Mouse (Mus musculus): ENCODE data around the gene Itgb7. TPM values are rescaled to one million over a fixed set of nuclear protein-coding genes. Genes with fewer than 3 reads are reported as not detected.

Gene Itgb7
- polyA plus RNA-seq, 1 experiment from 2014 or later: 2.6 TPM

GRCm38 (mm10) chr15:102244306-102245191 lies 12.8 kb upstream of the Itgb7 start:
- 8% methylated on average over 19 of the region's 19 CpGs for WGBS

GRCm38 (mm10) chr15:102243229-102244190 lies 11.8 kb upstream of the Itgb7 start:
- Histone ChIP-seq H3K36me3 (ENCODE audit: insufficient read depth) (peaks cover 40% of the 10 kb centered on the region), H3K9me3 (ENCODE audit: low read depth, low read length) (no peaks in the 10 kb centered on the region), H3K4me2 (peak overlapping the region; percentile 81), H3K4me3 (ENCODE audit: low read depth, low read length) (peak overlapping the region; percentile 51), H3K27ac (ENCODE audit: low read depth) (peak overlapping the region; percentile 81), H3K9ac (peak overlapping the region; percentile 62), H3K4me1 (ENCODE audit: insufficient read depth) (peaks cover 25% of the 10 kb centered on the region), H3K27me3 (ENCODE audit: insufficient read depth, low read length) (no peaks in the 10 kb centered on the region)
- TF ChIP-seq CTCF (IDR thresholded peaks at IDR 0.05; ENCODE audit: low read depth): no peak
- DNase-seq (peak; percentile 65), ATAC-seq (ENCODE audit: insufficient read depth) (no peak)
- WGBS: 15% methylated on average over 22 of the region's 22 CpGs

More at GRCm38 (mm10) chr15:102244306-102245191, 12.8 kb upstream of the Itgb7 start:
- Histone ChIP-seq H3K9me3 (ENCODE audit: low read depth, low read length) (no peaks in the 10 kb centered on the region), H3K27ac (ENCODE audit: low read depth) (peak overlapping the region; percentile 99), H3K36me3 (ENCODE audit: insufficient read depth) (peaks cover 30% of the 10 kb centered on the region; the same call in 1 of the 2 replicates), H3K4me3 (ENCODE audit: low read depth, low read length) (peak overlapping the region; percentile 51), H3K27me3 (ENCODE audit: insufficient read depth, low read length) (no peaks in the 10 kb centered on the region), H3K4me1 (ENCODE audit: insufficient read depth) (peaks cover 32% of the 10 kb centered on the region), H3K9ac (peak overlapping the region; percentile 62), H3K4me2 (peak overlapping the region; percentile 81)
- TF ChIP-seq CTCF (IDR thresholded peaks at IDR 0.05; ENCODE audit: low read depth): no peak
- peak; percentile 41 for DNase-seq
- ATAC-seq (ENCODE audit: insufficient read depth): no peak

GRCm38 (mm10) chr15:102242404-102243228 lies 10.9 kb upstream of the Itgb7 start:
- peaks cover 47% of the 10 kb centered on the region for H3K36me3 ChIP-seq (ENCODE audit: insufficient read depth)
- H3K9ac ChIP-seq: peak overlapping the region; percentile 62
- peak overlapping the region; percentile 51 for H3K4me3 ChIP-seq (ENCODE audit: low read depth, low read length)
- DNase-seq (no peak), ATAC-seq (ENCODE audit: insufficient read depth) (no peak)
- TF ChIP-seq CTCF (IDR thresholded peaks at IDR 0.05; ENCODE audit: low read depth): no peak
- H3K9me3 ChIP-seq (ENCODE audit: low read depth, low read length): no peaks in the 10 kb centered on the region
- H3K4me1 ChIP-seq (ENCODE audit: insufficient read depth): peaks cover 23% of the 10 kb centered on the region
- no peaks in the 10 kb centered on the region for H3K27me3 ChIP-seq (ENCODE audit: insufficient read depth, low read length)
- WGBS: 50% methylated on average over 12 of the region's 12 CpGs
- peak overlapping the region; percentile 81; the same call in 1 of the 2 replicates for H3K27ac ChIP-seq (ENCODE audit: low read depth)
- H3K4me2 ChIP-seq: peak overlapping the region; percentile 81

GRCm38 (mm10) chr15:102240607-102241006 lies 8.9 kb upstream of the Itgb7 start:
- Histone ChIP-seq H3K27ac (ENCODE audit: low read depth) (peak overlapping the region; percentile 3; the same call in 1 of the 2 replicates), H3K4me1 (ENCODE audit: insufficient read depth) (peaks cover 23% of the 10 kb centered on the region), H3K27me3 (ENCODE audit: insufficient read depth, low read length) (no peaks in the 10 kb centered on the region), H3K9me3 (ENCODE audit: low read depth, low read length) (no peaks in the 10 kb centered on the region), H3K4me2 (no peak overlapping the region), H3K36me3 (ENCODE audit: insufficient read depth) (peaks cover 63% of the 10 kb centered on the region), H3K4me3 (ENCODE audit: low read depth, low read length) (no peak overlapping the region), H3K9ac (no peak overlapping the region)
- no peak for TF ChIP-seq CTCF (IDR thresholded peaks at IDR 0.05; ENCODE audit: low read depth)
- ATAC-seq (ENCODE audit: insufficient read depth): no peak
- WGBS: 78% methylated on average over 4 of the region's 4 CpGs
- DNase-seq: peak; percentile 27

- no peak for TF ChIP-seq CTCF (IDR thresholded peaks at IDR 0.05; ENCODE audit: low read depth)
- Histone ChIP-seq H3K36me3 (ENCODE audit: insufficient read depth) (peaks cover 70% of the 10 kb centered on the region), H3K4me1 (ENCODE audit: insufficient read depth) (peaks cover 23% of the 10 kb centered on the region)
These were observed 8.1 kb upstream of the Itgb7 start for GRCm38 (mm10) chr15:102239851-102240250.

GRCm38 (mm10) chr15:102239260-102239590 lies 7.5 kb upstream of the Itgb7 start:
- no peak overlapping the region for H3K9ac ChIP-seq
- 11% methylated on average over 9 of the region's 9 CpGs for WGBS
- H3K4me1 ChIP-seq (ENCODE audit: insufficient read depth): peaks cover 21% of the 10 kb centered on the region
- DNase-seq (peak; percentile 89), ATAC-seq (ENCODE audit: insufficient read depth) (peak; percentile 58; the same call in 1 of the 2 replicates)
- peaks cover 76% of the 10 kb centered on the region for H3K36me3 ChIP-seq (ENCODE audit: insufficient read depth)
- H3K4me2 ChIP-seq: no peak overlapping the region
- peak; percentile 91 for TF ChIP-seq CTCF (IDR thresholded peaks at IDR 0.05; ENCODE audit: low read depth)
- H3K9me3 ChIP-seq (ENCODE audit: low read depth, low read length): no peaks in the 10 kb centered on the region
- H3K27ac ChIP-seq (ENCODE audit: low read depth): no peak overlapping the region
- H3K4me3 ChIP-seq (ENCODE audit: low read depth, low read length): no peak overlapping the region
- H3K27me3 ChIP-seq (ENCODE audit: insufficient read depth, low read length): no peaks in the 10 kb centered on the region

More at GRCm38 (mm10) chr15:102239851-102240250, 8.1 kb upstream of the Itgb7 start:
- WGBS: 73% methylated on average over 11 of the region's 11 CpGs
- H3K9me3 ChIP-seq (ENCODE audit: low read depth, low read length): no peaks in the 10 kb centered on the region
- ATAC-seq (ENCODE audit: insufficient read depth): no peak
- H3K27ac ChIP-seq (ENCODE audit: low read depth): no peak overlapping the region
- no peak overlapping the region for H3K4me2 ChIP-seq
- DNase-seq: no peak
- H3K9ac ChIP-seq: no peak overlapping the region
- no peak overlapping the region for H3K4me3 ChIP-seq (ENCODE audit: low read depth, low read length)
- no peaks in the 10 kb centered on the region for H3K27me3 ChIP-seq (ENCODE audit: insufficient read depth, low read length)
